11 mouse cellular contexts compared by ENCODE assay signal in genomic region chr4:136186739-136187472, GRCm38 (mm10). TPM values are rescaled to one million over a fixed set of nuclear protein-coding genes. Genes with fewer than 3 reads are reported as not detected.
DNase-seq lines count a peak whose midpoint lies in the region; ATAC-seq and TF ChIP-seq lines count a peak whose summit lies in the region.
"Had no signal": no experiment of that assay in that cellular context is flagged by ENCODE, and none has a peak within 500 bp of the region (broad histone marks: within the 10 kb centered on the region; RNA-seq: fewer than 3 reads in every experiment).

No protein-coding gene starts in this region.

- H3K27me3 ChIP-seq in Patski: no peaks in the 10 kb centered on the region
- no peaks in the 10 kb centered on the region for H3K27me3 ChIP-seq in intestine, embryonic 15.5 days (replicated peaks)
- H3K27me3 ChIP-seq in liver, embryonic 12.5 days (replicated peaks): no peaks in the 10 kb centered on the region
- H3K27me3 ChIP-seq in midbrain, embryonic 14.5 days (ENCODE audit: control insufficient read depth, insufficient read depth, low read length): no peaks in the 10 kb centered on the region
- H3K27me3 ChIP-seq: limb, embryonic 15.5 days had no signal

- H3K4me1 ChIP-seq in intestine, embryonic 15.5 days (replicated peaks): 0 out of 2 replicates have a peak, but pooled peaks cover 20% of the 10 kb centered on the region
- H3K4me1 ChIP-seq in liver, embryonic 12.5 days: peaks cover 87% of the 10 kb centered on the region
- H3K4me1 ChIP-seq in midbrain, embryonic 14.5 days (ENCODE audit: control insufficient read depth, insufficient read depth, low read length): no peaks in the 10 kb centered on the region

- H3K9ac ChIP-seq in intestine, embryonic 15.5 days: peak overlapping the region; percentile 11; the same call in 1 of the 2 replicates
- peak overlapping the region; percentile 43 for H3K9ac ChIP-seq in liver, embryonic 12.5 days
- H3K9ac ChIP-seq in midbrain, embryonic 14.5 days (replicated peaks; ENCODE audit: low read length): no peak overlapping the region
- H3K9ac ChIP-seq: limb, embryonic 15.5 days had no signal

- WGBS in intestine, embryonic 15.5 days: 62% methylated on average over 23 of the region's 23 CpGs
- WGBS in liver, embryonic 12.5 days (ENCODE audit: insufficient replicate concordance): 80% methylated on average over 23 of the region's 23 CpGs
- 87% methylated on average over 23 of the region's 23 CpGs for WGBS in midbrain, embryonic 14.5 days

- POLR2A ChIA-PET in Patski (lab: Charles Lee): no interaction called here

- H3K27ac ChIP-seq in intestine, embryonic 15.5 days: peak overlapping the region; percentile 76
- peak overlapping the region; percentile 93 for H3K27ac ChIP-seq in liver, embryonic 12.5 days
- H3K27ac ChIP-seq in midbrain, embryonic 14.5 days (replicated peaks; ENCODE audit: low read depth, low read length): no peak overlapping the region
- H3K27ac ChIP-seq: limb, embryonic 15.5 days had no signal

- H3K9me3 ChIP-seq in intestine, embryonic 15.5 days: no peaks in the 10 kb centered on the region
- no peaks in the 10 kb centered on the region for H3K9me3 ChIP-seq in liver, embryonic 12.5 days (replicated peaks)
- no peaks in the 10 kb centered on the region for H3K9me3 ChIP-seq in midbrain, embryonic 14.5 days (ENCODE audit: control insufficient read depth, low read length)
- H3K9me3 ChIP-seq: limb, embryonic 15.5 days had no signal

- DNase-seq in Patski (ENCODE audit: low read depth, low spot score): peak; percentile 89
- peak; percentile 80 for DNase-seq in lung, postnatal 25 days (ENCODE audit: low spot score)
- no peak for DNase-seq in layer of hippocampus, postnatal 36 days
- no peak for DNase-seq in midbrain, embryonic 14.5 days
- no peak for DNase-seq in layer of hippocampus, adult 9-11 months
- no peak for DNase-seq in gastrocnemius, postnatal 25 days
- DNase-seq: heart, adult 18-20 months; right cerebral cortex, postnatal 14 days had no signal

- peak overlapping the region; percentile 19; the same call in 1 of the 2 replicates for H3K4me3 ChIP-seq in intestine, embryonic 15.5 days (replicated peaks)
- no peak overlapping the region for H3K4me3 ChIP-seq in liver, embryonic 12.5 days
- H3K4me3 ChIP-seq in midbrain, embryonic 14.5 days (replicated peaks; ENCODE audit: low read depth, low read length): no peak overlapping the region
- H3K4me3 ChIP-seq: limb, embryonic 15.5 days had no signal

- CTCF ChIA-PET in Patski (lab: Charles Lee): interaction anchor here (1.0 kb wide), 1 partner anchor 23 kb away, joined by 3 read pairs; no protein-coding TSS in a partner anchor

- peak; percentile 44 for ATAC-seq in Patski
- peak; percentile 84 for ATAC-seq in intestine, embryonic 15.5 days
- no peak for ATAC-seq in liver, embryonic 12.5 days
- no peak for ATAC-seq in midbrain, embryonic 14.5 days (ENCODE audit: low FRiP score, low TSS enrichment)

- TF ChIP-seq CTCF in Patski (IDR thresholded peaks at IDR 0.05): no peak

- in situ Hi-C loops in Patski (cut with MboI; ENCODE audit: low pct_unique_long_range_greater_than_20kb): no loop called here

- peak overlapping the region; percentile 49 for H3K4me2 ChIP-seq in intestine, embryonic 15.5 days (replicated peaks)
- H3K4me2 ChIP-seq in liver, embryonic 12.5 days: peak overlapping the region; percentile 26
- no peak overlapping the region for H3K4me2 ChIP-seq in midbrain, embryonic 14.5 days (ENCODE audit: low read length)
- H3K4me2 ChIP-seq: limb, embryonic 15.5 days had no signal

- 0 out of 2 replicates have a peak, but pooled peaks cover 4% of the 10 kb centered on the region for H3K36me3 ChIP-seq in intestine, embryonic 15.5 days
- H3K36me3 ChIP-seq in liver, embryonic 12.5 days: peaks cover 100% of the 10 kb centered on the region
- no peaks in the 10 kb centered on the region for H3K36me3 ChIP-seq in midbrain, embryonic 14.5 days (ENCODE audit: control insufficient read depth, insufficient read depth, low read length)

RNA-seq across cellular contexts. Expression of gene E2f2, which starts 14.7 kb away (rescaled TPM):
- polyA plus RNA-seq in Patski (2021): 1.1 TPM
- 8.1 and 9.8 TPM in 2 replicates for polyA plus RNA-seq in intestine, embryonic 15.5 days (2015; fragmentation: Nextera tagmentation; extraction: Ambion mirVana)
- 63.4 and 69.1 TPM in 2 replicates for polyA plus RNA-seq in liver, embryonic 12.5 days (2016; fragmentation: Nextera tagmentation; extraction: Ambion mirVana)
- total RNA-seq in layer of hippocampus, postnatal 36 days (2021): under 1 TPM; 0.63 to 0.72 TPM
- polyA plus RNA-seq in midbrain, embryonic 14.5 days (2014; fragmentation: Nextera tagmentation; extraction: Ambion mirVana): 1.2 and 1.7 TPM in 2 replicates
- 1 to 10 TPM; 1.8 to 3.5 TPM for total RNA-seq in gastrocnemius, postnatal 25 days (2021)

RNA-seq across cellular contexts. Expression of gene Asap3, which starts 19.3 kb away (rescaled TPM):
- 5.5 TPM for polyA plus RNA-seq in Patski (2021)
- 4.6 and 5.4 TPM in 2 replicates for polyA plus RNA-seq in intestine, embryonic 15.5 days (2015; fragmentation: Nextera tagmentation; extraction: Ambion mirVana)
- 1.5 and 1.9 TPM in 2 replicates for polyA plus RNA-seq in liver, embryonic 12.5 days (2016; fragmentation: Nextera tagmentation; extraction: Ambion mirVana)
- total RNA-seq in layer of hippocampus, postnatal 36 days (2021): 1 to 10 TPM; 3.1 to 3.2 TPM
- polyA plus RNA-seq in midbrain, embryonic 14.5 days (2014; fragmentation: Nextera tagmentation; extraction: Ambion mirVana): 1.8 and 3.4 TPM in 2 replicates
- 1 to 10 TPM; 2.8 to 3.0 TPM for total RNA-seq in gastrocnemius, postnatal 25 days (2021)

RNA-seq across cellular contexts. Expression of gene Id3, which starts 43.6 kb away (rescaled TPM):
- 175 TPM for polyA plus RNA-seq in Patski (2021)
- 269 and 285 TPM in 2 replicates for polyA plus RNA-seq in intestine, embryonic 15.5 days (2015; fragmentation: Nextera tagmentation; extraction: Ambion mirVana)
- polyA plus RNA-seq in liver, embryonic 12.5 days (2016; fragmentation: Nextera tagmentation; extraction: Ambion mirVana): 80.9 and 88.1 TPM in 2 replicates
- 10 to 100 TPM; 35.4 to 42.4 TPM for total RNA-seq in layer of hippocampus, postnatal 36 days (2021)
- 108 and 140 TPM in 2 replicates for polyA plus RNA-seq in midbrain, embryonic 14.5 days (2014; fragmentation: Nextera tagmentation; extraction: Ambion mirVana)
- total RNA-seq in gastrocnemius, postnatal 25 days (2021): 10 to 100 TPM; 13.5 to 21.2 TPM

Comparison
In these comparisons a context has a peak if more than half of its experiments do, and no peak if none do; other contexts are left out.
1. ATAC-seq: peak in Patski (single experiment) and intestine, embryonic 15.5 days (single experiment); none in liver, embryonic 12.5 days (single experiment) and midbrain, embryonic 14.5 days (single experiment).
2. DNase-seq: peak in Patski (single experiment) and lung, postnatal 25 days (single experiment); none in layer of hippocampus, postnatal 36 days (0 of 2), midbrain, embryonic 14.5 days (single experiment), layer of hippocampus, adult 9-11 months (single experiment) and gastrocnemius, postnatal 25 days (single experiment).